Mouse (Mus musculus) hindbrain, embryonic 10.5 days (tissue): Measurements from ENCODE around the gene Gm9945. TPM values are rescaled to one million over a fixed set of nuclear protein-coding genes. Genes with fewer than 3 reads are reported as not detected.

Experiments
- DNase-seq: peaks from one replicate; pipeline ENCODE4 v3.0.0-alpha.2; 2017; ENCODE audit warnings: low spot score
- H3K27ac ChIP-seq: fragments of 300-500 bp; sonication (generic); 2 replicates; pipeline ENCODE4 v1.5.1; 2016; ENCODE audit warnings: mild to moderate bottlenecking, moderate library complexity
- H3K27me3 ChIP-seq: fragments of 300-500 bp; sonication (generic); 2 replicates; pipeline ENCODE4 v1.6.1; 2016; ENCODE audit warnings: mild to moderate bottlenecking; ENCODE audit not compliant: poor library complexity, insufficient read depth, severe bottlenecking
- H3K36me3 ChIP-seq: fragments of 300-500 bp; sonication (generic); 2 replicates; pipeline ENCODE4 v1.6.1; 2016; ENCODE audit warnings: mild to moderate bottlenecking, moderate library complexity
- H3K4me1 ChIP-seq: fragments of 300-500 bp; sonication (generic); replicated peaks from 2 replicates; pipeline ENCODE4 v1.6.1; 2016; ENCODE audit warnings: mild to moderate bottlenecking
- H3K4me3 ChIP-seq: fragments of 300-500 bp; sonication (generic); 2 replicates; pipeline ENCODE4 v1.5.1; 2016; ENCODE audit warnings: mild to moderate bottlenecking, moderate library complexity
- H3K9me3 ChIP-seq: fragments of 300-500 bp; sonication (generic); 2 replicates; pipeline ENCODE4 v1.6.1; 2016; ENCODE audit warnings: mild to moderate bottlenecking, moderate library complexity
- WGBS: fragments of 180-500 bp; shearing (Covaris S2); methylation state at CpG from one replicate; pipeline ENCODE4 v1.1.7; 2016; 5-methylcytosine and 5-hydroxymethylcytosine counted together
- polyA plus RNA-seq: library from polyadenylated mRNA; unstranded; fragments of >200 nt; fragmentation: Nextera tagmentation; extraction: Ambion mirVana; gene quantifications from 2 replicates; pipeline ENCODE4 v1.2.1, GENCODE M21; 2016

Gm9945 gene
- polyA plus RNA-seq, result not detected in 2 replicates

DNA sequence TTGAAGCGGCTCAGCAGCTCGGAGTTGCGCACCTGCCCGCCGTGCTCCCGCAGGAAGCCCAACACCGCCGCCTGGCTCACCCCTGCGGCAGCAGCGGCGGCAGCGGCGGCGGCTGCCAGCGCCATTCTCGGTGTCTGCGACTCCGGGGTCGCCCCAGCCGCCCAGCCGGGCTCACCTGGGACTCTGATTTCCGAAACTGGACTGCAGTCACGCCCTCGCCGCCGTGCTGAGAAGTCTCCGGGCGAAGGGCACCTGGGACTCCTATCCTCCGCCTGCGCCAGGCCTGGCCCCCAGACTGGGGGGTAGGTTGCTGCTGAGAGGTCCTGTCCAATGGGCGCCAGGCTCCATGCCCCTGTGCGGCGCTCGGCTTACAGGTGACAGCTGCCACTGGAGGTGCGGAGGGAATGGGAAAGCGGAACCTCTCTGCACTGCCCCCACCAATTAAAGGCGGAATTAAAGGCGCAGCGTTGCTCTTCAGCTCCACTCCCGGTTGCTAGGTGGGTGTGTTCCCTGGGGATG is at the start of gene Gm9945, which contains the start of gene Sowaha:
Gene Gm9945, plus strand, starts transcription at position 384 of the 519 bp plus-strand sequence.
Gene Sowaha, minus strand, starts transcription at position 492 of the 519 bp plus-strand sequence.
- Histone ChIP-seq H3K36me3 (no peaks in the 10 kb centered on the region), H3K4me1 (peaks cover 37% of the 10 kb centered on the region), H3K27me3 (peaks cover 98% of the 10 kb centered on the region), H3K9me3 (peaks cover 8% of the 10 kb centered on the region), H3K27ac (peak within 1 kb of the TSS; percentile 70), H3K4me3 (peak within 1 kb of the TSS; percentile 49)
- DNase-seq, result no peak
- WGBS, result 3% methylated on average over 40 of the region's 40 CpGs

DNA sequence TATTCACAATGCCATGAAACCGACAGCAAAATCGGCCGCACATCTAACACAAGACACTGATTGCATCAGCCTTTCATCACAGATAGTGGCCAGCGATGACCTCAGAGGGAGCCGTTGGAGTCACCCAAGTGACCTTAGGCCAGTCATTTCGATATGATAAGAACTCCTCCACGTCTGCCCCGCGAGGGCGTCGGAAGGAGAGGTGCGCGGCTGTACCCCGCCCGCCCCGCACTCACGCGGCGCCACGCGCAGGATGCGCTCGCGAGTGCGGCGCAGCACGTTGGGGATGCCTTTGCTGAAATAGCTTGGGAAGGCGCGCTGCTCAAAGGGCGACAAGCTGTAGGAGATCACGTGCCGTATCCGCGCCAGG is 49.7 kb upstream of the Gm9945 start:
- no peak for DNase-seq
- Histone ChIP-seq H3K4me1 (peaks cover 20% of the 10 kb centered on the region), H3K9me3 (no peaks in the 10 kb centered on the region), H3K4me3 (peak overlapping the region; percentile 95), H3K27ac (peak overlapping the region; percentile 85), H3K27me3 (no peaks in the 10 kb centered on the region), H3K36me3 (peaks cover 20% of the 10 kb centered on the region)
- WGBS, result under 1% methylated on average over 34 of the region's 34 CpGs

DNA sequence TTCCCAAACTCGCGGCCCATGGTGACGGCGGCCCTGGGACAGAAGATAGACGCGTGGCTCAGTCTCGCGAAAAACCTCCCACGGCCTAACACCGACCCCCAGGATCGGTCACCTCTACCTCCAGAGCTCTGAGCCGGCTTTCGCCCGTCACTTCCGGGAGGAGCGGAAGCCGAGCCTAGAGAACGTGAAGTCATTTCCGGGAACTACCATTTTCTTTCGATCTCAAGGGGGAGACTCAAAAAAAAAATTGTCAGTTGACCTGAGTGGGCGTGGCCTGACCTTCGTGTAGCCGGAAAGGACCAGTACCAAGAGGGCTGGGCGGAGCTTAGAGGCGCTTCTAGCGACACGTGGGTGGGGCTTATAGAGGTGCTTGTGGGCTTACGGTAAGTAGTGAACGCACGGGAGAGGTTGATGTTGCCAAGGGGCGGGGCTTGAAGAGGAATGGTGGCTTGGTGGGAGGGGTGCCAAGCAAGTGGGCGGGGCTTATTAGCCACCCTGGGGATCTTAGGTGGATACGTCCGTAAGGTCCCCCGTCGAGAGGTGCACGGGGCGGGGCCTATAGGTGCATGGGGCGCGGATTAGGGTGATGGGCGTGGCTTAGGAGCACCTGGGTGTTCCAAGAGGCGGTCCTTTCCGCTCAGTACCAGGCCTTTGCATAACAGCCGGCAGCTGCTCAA is 49.2 kb upstream of the Gm9945 start, which contains the start of the genes Uqcrq and Gdf9:
Gene Uqcrq, minus strand, starts transcription at position 162 of the 677 bp plus-strand sequence.
Gene Gdf9, plus strand, starts transcription at position 354 of the 677 bp plus-strand sequence.
- peaks cover 20% of the 10 kb centered on the region for H3K4me1 ChIP-seq
- under 1% methylated on average over 44 of the region's 44 CpGs for WGBS
- H3K27ac ChIP-seq, result peak within 1 kb of the TSS; percentile 85
- peak within 1 kb of the TSS; percentile 95 for H3K4me3 ChIP-seq
- peaks cover 20% of the 10 kb centered on the region for H3K36me3 ChIP-seq
- no peaks in the 10 kb centered on the region for H3K27me3 ChIP-seq
- peak; percentile 98 for DNase-seq
- H3K9me3 ChIP-seq, result no peaks in the 10 kb centered on the region

DNA sequence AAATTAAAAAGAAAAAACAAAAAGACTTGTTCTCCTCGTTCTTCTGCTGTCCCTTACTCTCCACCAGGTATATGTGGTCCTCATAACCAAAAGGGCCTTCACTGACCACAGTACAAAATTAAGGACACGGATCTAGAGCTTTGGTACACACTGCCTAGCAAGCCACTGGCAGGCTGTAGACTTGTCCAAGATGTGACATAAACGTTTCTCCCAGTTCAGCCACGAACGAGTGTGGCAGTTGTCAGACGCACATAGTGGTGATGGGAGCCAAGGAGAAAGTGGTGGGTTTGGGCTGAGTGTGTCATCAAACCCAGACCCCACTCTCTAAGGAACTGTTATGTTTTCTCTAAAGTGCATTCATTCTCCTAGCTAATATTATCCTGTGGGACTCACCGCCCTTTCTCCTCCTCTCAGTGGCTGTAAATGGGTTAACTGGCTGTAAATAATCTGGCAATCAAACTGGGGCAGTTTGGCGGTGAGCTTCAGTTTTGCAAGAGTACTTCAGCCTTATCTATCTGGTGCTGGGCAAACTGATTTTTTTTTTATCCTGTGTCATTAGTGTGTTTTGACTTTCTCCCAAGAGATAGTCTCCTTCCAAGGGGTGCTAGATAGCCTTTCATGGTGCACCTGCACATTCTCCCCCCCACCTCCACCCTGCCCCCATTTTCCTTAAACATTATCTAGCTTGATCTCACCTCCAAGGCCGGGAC is 48.5 kb upstream of the Gm9945 start:
- Histone ChIP-seq H3K4me3 (peak overlapping the region; percentile 95), H3K4me1 (peaks cover 21% of the 10 kb centered on the region), H3K27me3 (no peaks in the 10 kb centered on the region), H3K36me3 (peaks cover 20% of the 10 kb centered on the region), H3K27ac (peak overlapping the region; percentile 85), H3K9me3 (no peaks in the 10 kb centered on the region)
- WGBS, result 25% methylated on average over 9 of the region's 9 CpGs
- DNase-seq, result no peak

DNA sequence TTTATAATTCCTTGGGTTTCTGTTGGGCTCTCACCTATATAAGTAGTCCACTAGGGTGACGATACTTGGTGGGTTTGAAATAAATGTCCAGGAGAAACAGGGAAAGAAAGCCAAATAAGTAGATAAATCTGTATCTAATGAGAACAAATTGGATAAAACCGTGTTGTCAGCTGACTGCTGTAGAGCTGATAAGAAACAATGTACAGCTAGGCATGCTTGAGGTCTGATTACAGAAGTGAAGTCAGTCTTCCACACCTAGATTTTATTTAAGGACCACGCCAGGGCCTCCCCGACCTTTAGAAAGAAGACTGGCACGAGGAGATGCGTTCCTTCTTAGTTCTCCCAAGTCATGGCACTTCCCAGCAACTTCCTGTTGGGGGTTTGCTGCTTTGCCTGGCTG is 46.9 kb upstream of the Gm9945 start:
- Histone ChIP-seq H3K36me3 (peaks cover 11% of the 10 kb centered on the region), H3K27me3 (no peaks in the 10 kb centered on the region), H3K4me1 (peaks cover 25% of the 10 kb centered on the region), H3K4me3 (no peak overlapping the region), H3K9me3 (no peaks in the 10 kb centered on the region), H3K27ac (no peak overlapping the region)
- 72% methylated on average over 6 of the region's 6 CpGs for WGBS
- no peak for DNase-seq

DNA sequence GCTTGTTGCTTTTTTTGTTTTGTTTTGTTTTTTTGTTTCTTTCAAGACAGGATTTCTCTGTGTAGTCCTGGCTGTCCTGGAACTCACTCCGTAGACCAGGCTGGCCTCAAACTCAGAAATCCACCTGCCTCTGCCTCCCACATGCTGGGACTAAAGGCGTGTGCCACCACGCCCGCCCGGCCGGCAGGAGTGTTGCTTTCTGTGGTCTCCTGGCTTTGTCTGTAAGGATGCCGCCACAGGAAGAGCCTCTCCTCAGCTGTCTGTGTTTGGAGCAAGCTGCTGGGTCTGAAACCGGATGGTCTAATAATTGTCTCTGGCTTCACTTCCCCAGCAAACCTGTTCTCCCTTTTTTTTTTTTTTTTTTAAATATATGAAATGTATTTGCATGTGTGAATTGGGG is 44.5 kb upstream of the Gm9945 start:
- 84% methylated on average over 8 of the region's 8 CpGs for WGBS
- H3K36me3 ChIP-seq, result no peaks in the 10 kb centered on the region
- H3K27me3 ChIP-seq, result no peaks in the 10 kb centered on the region
- H3K4me3 ChIP-seq, result no peak overlapping the region
- no peak overlapping the region for H3K27ac ChIP-seq
- H3K4me1 ChIP-seq, result peaks cover 14% of the 10 kb centered on the region
- H3K9me3 ChIP-seq, result no peaks in the 10 kb centered on the region
- no peak for DNase-seq

DNA sequence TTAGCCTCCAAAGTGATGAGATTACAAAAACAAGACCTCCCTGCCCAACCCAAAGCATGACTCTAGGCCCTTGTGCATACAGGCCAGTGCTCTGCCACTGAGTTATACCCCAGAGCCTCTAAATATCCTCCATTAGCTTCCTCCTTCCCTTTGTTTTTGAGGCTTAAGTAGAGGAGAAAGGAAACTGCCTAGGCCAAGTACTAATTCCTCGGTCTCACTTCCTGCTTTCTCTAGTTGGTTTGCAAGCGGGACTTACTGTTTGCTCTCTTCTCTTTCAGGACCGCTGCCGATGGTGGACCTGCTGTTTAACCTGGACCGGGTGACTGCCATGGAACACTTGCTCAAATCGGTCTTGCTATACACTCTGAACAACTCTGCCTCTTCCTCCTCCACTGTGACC is 43.6 kb upstream of the Gm9945 start:
- Histone ChIP-seq H3K4me3 (no peak overlapping the region), H3K9me3 (no peaks in the 10 kb centered on the region), H3K27me3 (no peaks in the 10 kb centered on the region), H3K36me3 (no peaks in the 10 kb centered on the region), H3K27ac (no peak overlapping the region), H3K4me1 (peaks cover 10% of the 10 kb centered on the region)
- 89% methylated on average over 6 of the region's 6 CpGs for WGBS
- DNase-seq, result no peak

DNA sequence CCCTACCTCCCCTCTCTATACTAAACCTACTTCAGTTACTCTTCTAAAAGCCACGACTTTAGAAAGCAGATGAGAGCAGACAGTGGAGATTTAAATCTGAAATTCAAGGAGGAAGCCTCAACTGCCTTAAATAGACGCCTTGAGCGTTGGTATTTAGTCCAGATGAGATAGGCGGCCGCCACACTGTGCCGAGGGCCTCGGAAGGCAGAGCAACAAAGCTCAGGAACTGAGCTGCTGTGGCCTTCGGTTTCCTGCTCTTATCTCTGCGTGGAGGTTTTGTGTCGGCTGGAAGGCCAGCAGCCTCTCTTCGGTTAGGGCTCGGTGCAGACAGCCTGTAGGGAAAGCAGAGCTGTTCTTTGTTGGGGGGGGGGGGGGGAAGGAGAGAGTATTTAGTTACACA is 38.0 kb upstream of the Gm9945 start:
- DNase-seq, result no peak
- H3K4me3 ChIP-seq, result no peak overlapping the region
- peak overlapping the region; percentile 35; the same call in 1 of the 2 replicates for H3K27ac ChIP-seq
- H3K36me3 ChIP-seq, result no peaks in the 10 kb centered on the region
- WGBS, result 52% methylated on average over 12 of the region's 12 CpGs
- H3K27me3 ChIP-seq, result no peaks in the 10 kb centered on the region
- H3K9me3 ChIP-seq, result no peaks in the 10 kb centered on the region
- no peaks in the 10 kb centered on the region for H3K4me1 ChIP-seq

DNA sequence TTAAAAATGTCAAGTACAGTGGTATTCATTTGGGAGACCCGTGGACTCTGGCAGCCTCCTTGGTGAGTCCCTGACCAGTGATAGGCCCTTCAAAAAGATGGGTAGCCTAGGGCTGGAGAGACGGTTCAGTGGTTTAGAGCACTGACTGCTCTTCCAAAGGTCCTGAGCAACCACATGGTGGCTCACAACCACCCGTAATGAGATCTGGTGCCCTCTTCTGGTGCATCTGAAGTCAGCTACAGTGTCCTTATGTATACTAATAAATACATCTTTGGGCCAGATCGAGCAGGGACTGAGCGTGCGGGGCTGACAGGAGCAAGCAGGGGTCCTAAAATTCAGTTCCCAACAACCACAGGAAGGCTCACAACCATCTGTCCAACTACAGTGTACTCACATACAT is 36.1 kb upstream of the Gm9945 start:
- no peaks in the 10 kb centered on the region for H3K9me3 ChIP-seq
- H3K27ac ChIP-seq, result no peak overlapping the region
- DNase-seq, result no peak
- H3K36me3 ChIP-seq, result no peaks in the 10 kb centered on the region
- H3K27me3 ChIP-seq, result no peaks in the 10 kb centered on the region
- H3K4me3 ChIP-seq, result no peak overlapping the region
- 37% methylated on average over 6 of the region's 6 CpGs for WGBS
- no peaks in the 10 kb centered on the region for H3K4me1 ChIP-seq

DNA sequence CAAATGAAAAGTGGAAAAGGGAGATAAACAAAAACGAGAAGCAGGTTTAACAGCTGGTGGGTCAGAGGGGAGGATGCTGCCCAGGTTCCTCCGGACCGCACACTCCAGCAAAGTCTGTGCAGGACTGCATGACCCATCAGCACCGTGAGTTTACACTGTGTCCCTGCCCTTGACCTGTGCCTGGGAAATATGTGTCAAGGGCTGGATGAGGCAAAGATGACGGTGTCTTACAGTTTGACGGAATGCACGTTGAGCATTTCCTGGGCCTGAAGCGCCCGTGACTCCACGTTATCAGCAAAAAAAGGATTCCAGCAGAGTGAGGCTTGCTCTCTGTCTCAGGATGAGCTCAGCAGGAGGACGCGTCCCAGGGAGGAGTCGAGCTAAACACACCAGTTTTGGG is 34.4 kb upstream of the Gm9945 start:
- Histone ChIP-seq H3K27me3 (peaks cover 5% of the 10 kb centered on the region; the same call in 1 of the 2 replicates), H3K36me3 (no peaks in the 10 kb centered on the region), H3K4me1 (no peaks in the 10 kb centered on the region), H3K9me3 (no peaks in the 10 kb centered on the region), H3K4me3 (no peak overlapping the region), H3K27ac (no peak overlapping the region)
- DNase-seq, result no peak
- 67% methylated on average over 13 of the region's 13 CpGs for WGBS

DNA sequence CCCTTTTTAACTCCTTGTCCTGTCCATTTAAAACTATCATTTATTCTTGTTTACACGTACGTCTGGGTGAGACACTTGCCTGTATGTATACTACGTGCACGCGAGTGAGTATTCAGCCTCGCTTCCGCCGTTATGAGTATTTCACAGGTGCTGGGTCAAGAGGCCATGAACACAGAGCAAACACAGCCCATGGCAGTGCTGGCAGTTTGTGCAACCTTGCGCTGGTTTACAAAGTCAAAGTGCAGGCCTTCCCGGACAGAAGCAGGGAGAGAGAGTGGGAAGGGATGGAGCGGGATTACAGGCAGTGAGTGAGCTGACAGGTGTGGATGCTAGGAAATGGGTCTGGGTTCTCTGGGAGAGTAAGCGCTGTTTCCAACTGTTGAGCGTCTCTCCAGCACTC is 33.8 kb upstream of the Gm9945 start:
- DNase-seq, result no peak
- Histone ChIP-seq H3K4me1 (no peaks in the 10 kb centered on the region), H3K27ac (no peak overlapping the region), H3K36me3 (no peaks in the 10 kb centered on the region), H3K9me3 (no peaks in the 10 kb centered on the region), H3K4me3 (no peak overlapping the region), H3K27me3 (peaks cover 8% of the 10 kb centered on the region; the same call in 1 of the 2 replicates)
- WGBS, result 90% methylated on average over 13 of the region's 13 CpGs

DNA sequence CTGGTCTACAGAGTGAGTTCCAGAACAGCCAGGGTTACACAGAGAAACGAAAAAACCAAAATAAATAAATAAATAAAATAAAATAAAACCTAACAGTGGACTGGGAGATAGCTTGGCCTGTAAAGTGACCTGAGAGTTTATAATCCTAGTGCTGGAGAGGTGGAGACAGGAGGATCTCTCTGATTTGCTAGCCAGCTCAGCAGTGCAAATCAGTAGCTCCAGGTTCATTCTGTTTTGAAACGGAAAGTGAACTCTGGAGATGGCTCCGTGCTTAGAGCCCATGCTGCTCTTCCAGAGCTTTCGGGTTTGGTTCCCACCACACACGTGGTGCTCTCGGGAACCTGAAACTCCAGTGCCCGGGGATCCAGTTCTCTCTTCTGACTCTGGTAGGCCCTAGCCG is 32.0 kb upstream of the Gm9945 start:
- H3K27ac ChIP-seq, result no peak overlapping the region
- H3K4me1 ChIP-seq, result no peaks in the 10 kb centered on the region
- H3K9me3 ChIP-seq, result no peaks in the 10 kb centered on the region
- peaks cover 8% of the 10 kb centered on the region; the same call in 1 of the 2 replicates for H3K27me3 ChIP-seq
- 84% methylated on average over 8 of the region's 8 CpGs for WGBS
- no peak overlapping the region for H3K4me3 ChIP-seq
- H3K36me3 ChIP-seq, result no peaks in the 10 kb centered on the region
- no peak for DNase-seq

DNA sequence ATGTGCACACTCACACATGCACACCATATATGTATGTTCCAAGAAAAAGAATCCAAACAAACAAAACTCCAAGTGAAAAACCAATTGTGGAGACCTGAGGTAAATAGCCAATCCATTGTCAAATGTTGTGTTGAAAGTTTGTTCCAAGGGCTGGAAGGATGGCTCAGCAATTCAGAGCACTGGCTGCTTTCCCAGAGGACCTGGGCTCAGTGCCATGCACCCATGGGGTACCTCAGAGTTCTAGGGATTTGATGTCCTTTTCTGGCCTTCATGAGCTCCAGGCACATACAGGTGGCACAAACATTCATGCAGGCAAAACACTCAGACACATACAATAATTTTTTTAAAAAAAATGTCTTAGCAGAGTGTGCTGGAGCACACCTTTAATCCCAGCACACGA is 31.4 kb upstream of the Gm9945 start:
- Histone ChIP-seq H3K4me3 (no peak overlapping the region), H3K4me1 (no peaks in the 10 kb centered on the region), H3K27me3 (peaks cover 8% of the 10 kb centered on the region; the same call in 1 of the 2 replicates), H3K36me3 (no peaks in the 10 kb centered on the region), H3K9me3 (no peaks in the 10 kb centered on the region), H3K27ac (no peak overlapping the region)
- no peak for DNase-seq
- 95% methylated on average over 1 of the region's 1 CpGs for WGBS
